Mouse (Mus musculus) megakaryocyte, embryonic 14.5 days (primary cell): ENCODE results near the gene Hhipl1.

Experiments
- FLI1 ChIP-seq: IDR thresholded peaks from 2 replicates; pipeline ENCODE4 v1.6.1; 2012; ENCODE audit warnings: low read length, inconsistent platforms, mixed read lengths
- GATA1 ChIP-seq: IDR thresholded peaks from 3 replicates; pipeline ENCODE4 v1.6.1; 2012; ENCODE audit warnings: mixed read lengths, low read length, inconsistent platforms, borderline replicate concordance

DNA sequence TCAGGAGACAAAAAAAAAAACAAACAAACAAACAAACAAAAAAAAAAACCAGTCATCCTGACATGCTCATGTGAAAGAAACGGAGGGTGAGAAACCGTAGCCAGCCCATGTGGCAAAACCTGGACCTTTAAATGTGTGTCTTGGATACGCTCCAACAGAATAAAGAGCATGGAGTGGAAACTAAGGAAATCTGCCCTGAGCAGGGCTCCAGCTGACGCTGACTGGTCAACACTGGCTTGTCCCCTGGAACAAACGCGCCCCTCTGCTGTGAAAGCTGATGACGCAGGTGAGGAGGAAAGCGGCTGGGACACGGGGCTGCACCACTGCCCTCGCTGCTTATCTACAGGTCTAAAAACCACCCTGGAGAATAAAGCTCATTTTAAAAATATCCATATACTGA lies 49.3 kb upstream of the Hhipl1 start:
- TF ChIP-seq GATA1: no peak
- TF ChIP-seq FLI1: no peak
